Mouse (Mus musculus) small intestine, adult 10 weeks (tissue): Measurements from ENCODE around the gene Psmd14. TPM values are rescaled to one million over a fixed set of nuclear protein-coding genes. Genes with fewer than 3 reads are reported as not detected.

Experiments used
- polyA plus RNA-seq: library from polyadenylated mRNA; stranded (reverse); fragments of 350-450 nt; fragmentation: Illumina TruSeq; extraction: RNeasy Lipid Tissue Mini Kit (QIAGEN cat#74804); gene quantifications from one replicate; pipeline ENCODE4 v1.2.3, GENCODE M21; 2014; ENCODE audit warnings: low replicate concordance

The Psmd14 gene
- 480 TPM for polyA plus RNA-seq

GRCm38 (mm10) chr2:61711108-61712040 lies at the start of gene Psmd14:
Gene Psmd14 (plus strand): TSS chr2:61711694.

GRCm38 (mm10) chr2:61802656-61803251 lies 91.3 kb downstream of the Psmd14 start, which contains the start of gene Tbr1:
Gene Tbr1 (plus strand): TSS chr2:61802930.

Other genes with a start within 250 kb of the Psmd14 start
- 192 TPM for gene Tank, start 133.1 kb upstream of the Psmd14 start, polyA plus RNA-seq
- gene Tbr1, start 91.2 kb downstream of the Psmd14 start, polyA plus RNA-seq = 0.15 TPM